14 mouse cellular contexts compared by ENCODE assay signal in genomic region chr1:159828531-159828930, GRCm38 (mm10).
"Had no signal": no experiment of that assay in that cellular context is flagged by ENCODE, and none has a peak within 500 bp of the region (broad histone marks: within the 10 kb centered on the region; RNA-seq: fewer than 3 reads in every experiment).

No protein-coding gene starts in this region.

- DNase-seq: lung, adult 18-20 months; lung, embryonic 14.5 days; lung, postnatal 10 days; lung, postnatal 4 days; right cerebral cortex, postnatal 25 days; thymus, adult 2 months; thymus, postnatal 25 days; thymus, postnatal 4 days had no signal

- ATAC-seq: liver, embryonic 12.5 days; midbrain, embryonic 15.5 days had no signal

- H3K36me3 ChIP-seq: liver, embryonic 12.5 days; midbrain, embryonic 10.5 days; midbrain, embryonic 12.5 days; midbrain, embryonic 15.5 days; neural tube, embryonic 12.5 days; stomach, embryonic 15.5 days had no signal

- H3K27me3 ChIP-seq: liver, embryonic 12.5 days; midbrain, embryonic 12.5 days; midbrain, embryonic 15.5 days; neural tube, embryonic 12.5 days; stomach, embryonic 15.5 days had no signal

- H3K4me3 ChIP-seq: liver, embryonic 12.5 days; midbrain, embryonic 10.5 days; midbrain, embryonic 12.5 days; midbrain, embryonic 15.5 days; neural tube, embryonic 12.5 days; stomach, embryonic 15.5 days had no signal
